Mouse (Mus musculus) embryonic facial prominence, embryonic 12.5 days (tissue): Measurements from ENCODE around the gene Mvb12b. TPM values are rescaled to one million over a fixed set of nuclear protein-coding genes. Genes with fewer than 3 reads are reported as not detected.

Experiments used
- ATAC-seq: fragments of 200-750 bp; cut with Nextera tagmentation; 2 replicates; pipeline ENCODE4 v1.8.0; 2017; ENCODE audit not compliant: insufficient number of reproducible peaks, insufficient read depth, low FRiP score, low TSS enrichment
- H3K27ac ChIP-seq: fragments of 300-500 bp; sonication (generic); 2 replicates; pipeline ENCODE4 v1.5.1; 2016; ENCODE audit warnings: mild to moderate bottlenecking
- H3K27me3 ChIP-seq: fragments of 300-500 bp; sonication (generic); 2 replicates; pipeline ENCODE4 v1.6.1; 2016; ENCODE audit warnings: mild to moderate bottlenecking, moderate library complexity
- H3K36me3 ChIP-seq: fragments of 300-500 bp; sonication (generic); 2 replicates; pipeline ENCODE4 v1.6.1; 2016; ENCODE audit warnings: mild to moderate bottlenecking
- H3K4me1 ChIP-seq: fragments of 300-500 bp; sonication (generic); 2 replicates; pipeline ENCODE4 v1.6.1; 2016
- H3K4me2 ChIP-seq: fragments of 300-500 bp; sonication (generic); replicated peaks from 2 replicates; pipeline ENCODE4 v1.6.1; 2016; ENCODE audit warnings: mild to moderate bottlenecking, moderate library complexity
- H3K4me3 ChIP-seq: fragments of 300-500 bp; sonication (generic); 2 replicates; pipeline ENCODE4 v1.5.1; 2016; ENCODE audit warnings: mild to moderate bottlenecking
- H3K9ac ChIP-seq: fragments of 300-500 bp; sonication (generic); 2 replicates; pipeline ENCODE4 v1.6.1; 2016; ENCODE audit warnings: mild to moderate bottlenecking, moderate library complexity
- H3K9me3 ChIP-seq: fragments of 300-500 bp; sonication (generic); 2 replicates; pipeline ENCODE4 v1.6.1; 2016; ENCODE audit warnings: mild to moderate bottlenecking, moderate library complexity
- WGBS: fragments of 180-500 bp; shearing (Covaris S2); methylation state at CpG from one replicate; pipeline ENCODE4 v1.1.7; 2016; 5-methylcytosine and 5-hydroxymethylcytosine counted together
- polyA plus RNA-seq: library from polyadenylated mRNA; unstranded; fragments of >200 nt; fragmentation: Nextera tagmentation; extraction: Ambion mirVana; gene quantifications from 2 replicates; pipeline ENCODE4 v1.2.1, GENCODE M21; 2016

Gene Mvb12b
- polyA plus RNA-seq, 1 experiment from 2014 or later: 31.2 TPM

- no peak overlapping the region for H3K4me3 ChIP-seq
- no peaks in the 10 kb centered on the region for H3K27me3 ChIP-seq
- no peak overlapping the region for H3K4me2 ChIP-seq
- H3K9ac ChIP-seq: no peak overlapping the region
- H3K27ac ChIP-seq: peak overlapping the region; percentile 66
- 59% methylated on average over 17 of the region's 17 CpGs for WGBS
- ATAC-seq: no peak
- no peaks in the 10 kb centered on the region for H3K9me3 ChIP-seq
- peaks cover 32% of the 10 kb centered on the region for H3K36me3 ChIP-seq
- H3K4me1 ChIP-seq: peaks cover 47% of the 10 kb centered on the region
These were observed 17.2 kb downstream of the Mvb12b start for GRCm38 (mm10) chr2:33870369-33871180.

GRCm38 (mm10) chr2:33869689-33870343 lies 17.9 kb downstream of the Mvb12b start:
- Histone ChIP-seq H3K4me2 (no peak overlapping the region), H3K27ac (peak overlapping the region; percentile 67), H3K9me3 (no peaks in the 10 kb centered on the region), H3K9ac (no peak overlapping the region), H3K36me3 (peaks cover 32% of the 10 kb centered on the region), H3K4me1 (peaks cover 39% of the 10 kb centered on the region), H3K4me3 (no peak overlapping the region), H3K27me3 (no peaks in the 10 kb centered on the region)
- no peak for ATAC-seq
- 72% methylated on average over 10 of the region's 10 CpGs for WGBS

GRCm38 (mm10) chr2:33868996-33869688 lies 18.6 kb downstream of the Mvb12b start:
- H3K4me1 ChIP-seq: peaks cover 35% of the 10 kb centered on the region; the same call in 1 of the 2 replicates
- no peaks in the 10 kb centered on the region for H3K27me3 ChIP-seq
- no peak overlapping the region for H3K4me2 ChIP-seq
- no peaks in the 10 kb centered on the region for H3K9me3 ChIP-seq
- H3K27ac ChIP-seq: no peak overlapping the region
- peaks cover 30% of the 10 kb centered on the region for H3K36me3 ChIP-seq
- H3K9ac ChIP-seq: no peak overlapping the region
- no peak for ATAC-seq
- H3K4me3 ChIP-seq: no peak overlapping the region
- 78% methylated on average over 5 of the region's 5 CpGs for WGBS

- H3K4me3 ChIP-seq: no peak overlapping the region
- 85% methylated on average over 4 of the region's 4 CpGs for WGBS
- H3K36me3 ChIP-seq: peaks cover 22% of the 10 kb centered on the region
- H3K4me2 ChIP-seq: no peak overlapping the region
- H3K9me3 ChIP-seq: no peaks in the 10 kb centered on the region
- H3K9ac ChIP-seq: no peak overlapping the region
- H3K27ac ChIP-seq: no peak overlapping the region
- H3K4me1 ChIP-seq: peaks cover 35% of the 10 kb centered on the region; the same call in 1 of the 2 replicates
- ATAC-seq: no peak
- H3K27me3 ChIP-seq: no peaks in the 10 kb centered on the region
These were observed 19.4 kb downstream of the Mvb12b start for GRCm38 (mm10) chr2:33868322-33868721.

GRCm38 (mm10) chr2:33856746-33857145 lies 31.0 kb downstream of the Mvb12b start:
- Histone ChIP-seq H3K4me2 (no peak overlapping the region), H3K27me3 (no peaks in the 10 kb centered on the region)
- 75% methylated on average over 2 of the region's 2 CpGs for WGBS

GRCm38 (mm10) chr2:33853011-33853976 lies 34.5 kb downstream of the Mvb12b start:
- no peak for ATAC-seq
- Histone ChIP-seq H3K9ac (no peak overlapping the region), H3K27me3 (no peaks in the 10 kb centered on the region), H3K4me1 (peaks cover 4% of the 10 kb centered on the region; the same call in 1 of the 2 replicates), H3K4me2 (no peak overlapping the region), H3K36me3 (peaks cover 19% of the 10 kb centered on the region), H3K9me3 (no peaks in the 10 kb centered on the region), H3K4me3 (no peak overlapping the region), H3K27ac (0 out of 2 replicates have a peak overlapping the region, but pooled peaks have one; percentile 11)
- 80% methylated on average over 11 of the region's 11 CpGs for WGBS

More at GRCm38 (mm10) chr2:33856746-33857145, 31.0 kb downstream of the Mvb12b start:
- Histone ChIP-seq H3K9me3 (no peaks in the 10 kb centered on the region), H3K9ac (no peak overlapping the region), H3K4me1 (peaks cover 3% of the 10 kb centered on the region; the same call in 1 of the 2 replicates), H3K36me3 (0 out of 2 replicates have a peak, but pooled peaks cover 7% of the 10 kb centered on the region), H3K27ac (no peak overlapping the region), H3K4me3 (no peak overlapping the region)
- no peak for ATAC-seq

- H3K36me3 ChIP-seq: peaks cover 20% of the 10 kb centered on the region
- ATAC-seq: no peak
- H3K4me3 ChIP-seq: no peak overlapping the region
- peaks cover 14% of the 10 kb centered on the region for H3K4me1 ChIP-seq
- H3K27ac ChIP-seq: peak overlapping the region; percentile 78; the same call in 1 of the 2 replicates
- H3K27me3 ChIP-seq: no peaks in the 10 kb centered on the region
- 81% methylated on average over 11 of the region's 11 CpGs for WGBS
- H3K9me3 ChIP-seq: no peaks in the 10 kb centered on the region
- no peak overlapping the region for H3K4me2 ChIP-seq
- H3K9ac ChIP-seq: no peak overlapping the region; the same call in 1 of the 2 replicates
These were observed 40.4 kb downstream of the Mvb12b start for GRCm38 (mm10) chr2:33847196-33847834.

GRCm38 (mm10) chr2:33846635-33847034 lies 41.1 kb downstream of the Mvb12b start:
- Histone ChIP-seq H3K36me3 (peaks cover 20% of the 10 kb centered on the region), H3K4me3 (no peak overlapping the region), H3K9ac (peak overlapping the region; percentile 19; the same call in 1 of the 2 replicates), H3K4me1 (peaks cover 14% of the 10 kb centered on the region), H3K27ac (peak overlapping the region; percentile 78), H3K9me3 (no peaks in the 10 kb centered on the region), H3K27me3 (no peaks in the 10 kb centered on the region), H3K4me2 (no peak overlapping the region)
- 36% methylated on average over 4 of the region's 4 CpGs for WGBS
- no peak for ATAC-seq

- no peak overlapping the region for H3K4me2 ChIP-seq
- no peaks in the 10 kb centered on the region for H3K9me3 ChIP-seq
- H3K4me3 ChIP-seq: no peak overlapping the region
- ATAC-seq: no peak
- H3K36me3 ChIP-seq: peaks cover 7% of the 10 kb centered on the region; the same call in 1 of the 2 replicates
- no peaks in the 10 kb centered on the region for H3K27me3 ChIP-seq
- no peak overlapping the region for H3K9ac ChIP-seq
- H3K27ac ChIP-seq: no peak overlapping the region
- peaks cover 14% of the 10 kb centered on the region for H3K4me1 ChIP-seq
- WGBS: 70% methylated on average over 2 of the region's 2 CpGs
These were observed 44.1 kb downstream of the Mvb12b start for GRCm38 (mm10) chr2:33843642-33844041.

GRCm38 (mm10) chr2:33842983-33843577 lies 44.7 kb downstream of the Mvb12b start:
- H3K36me3 ChIP-seq: peaks cover 8% of the 10 kb centered on the region
- no peak overlapping the region for H3K4me2 ChIP-seq
- no peak overlapping the region for H3K27ac ChIP-seq
- no peaks in the 10 kb centered on the region for H3K27me3 ChIP-seq
- H3K4me1 ChIP-seq: peaks cover 11% of the 10 kb centered on the region
- H3K9me3 ChIP-seq: no peaks in the 10 kb centered on the region
- H3K9ac ChIP-seq: no peak overlapping the region
- no peak for ATAC-seq
- WGBS: 94% methylated on average over 2 of the region's 2 CpGs
- H3K4me3 ChIP-seq: no peak overlapping the region
